Mouse (Mus musculus) hindbrain, embryonic 14.5 days (tissue): ENCODE results near the gene P3h3. TPM values are rescaled to one million over a fixed set of nuclear protein-coding genes. Genes with fewer than 3 reads are reported as not detected.

Source experiments
- ATAC-seq: fragments of 200-750 bp; cut with Nextera tagmentation; 2 replicates; pipeline ENCODE4 v1.8.0; 2017; ENCODE audit warnings: moderate number of reproducible peaks, mild to moderate bottlenecking, moderate TSS enrichment, moderate library complexity; ENCODE audit not compliant: low FRiP score
- DNase-seq: peaks from one replicate; pipeline ENCODE4 v3.0.0-alpha.2; 2015; ENCODE audit warnings: low spot score
- H3K27ac ChIP-seq: fragments of 300-500 bp; sonication (generic); 2 replicates; pipeline ENCODE4 v1.5.1; 2014; ENCODE audit warnings: mild to moderate bottlenecking, moderate library complexity
- H3K27me3 ChIP-seq: fragments of 300-500 bp; sonication (generic); 2 replicates; pipeline ENCODE4 v1.6.1; 2014; ENCODE audit warnings: mild to moderate bottlenecking, low read length, mixed read lengths; ENCODE audit not compliant: control insufficient read depth, insufficient read depth
- H3K36me3 ChIP-seq: fragments of 300-500 bp; sonication (generic); replicated peaks from 2 replicates; pipeline ENCODE4 v1.6.1; 2014; ENCODE audit not compliant: control insufficient read depth, insufficient read depth
- H3K4me1 ChIP-seq: fragments of 300-500 bp; sonication (generic); replicated peaks from 2 replicates; pipeline ENCODE4 v1.6.1; 2014; ENCODE audit warnings: antibody characterized with exemption, low read length, mixed read lengths; ENCODE audit not compliant: control insufficient read depth, insufficient read depth
- H3K4me2 ChIP-seq: fragments of 300-500 bp; sonication (generic); replicated peaks from 2 replicates; pipeline ENCODE4 v1.6.1; 2014; ENCODE audit warnings: mild to moderate bottlenecking, moderate library complexity
- H3K4me3 ChIP-seq: fragments of 300-500 bp; sonication (generic); replicated peaks from 2 replicates; pipeline ENCODE4 v1.5.1; 2014; ENCODE audit warnings: mild to moderate bottlenecking, low read length
- H3K9ac ChIP-seq: fragments of 300-500 bp; sonication (generic); 2 replicates; pipeline ENCODE4 v1.6.1; 2014
- H3K9me3 ChIP-seq: fragments of 300-500 bp; sonication (generic); 2 replicates; pipeline ENCODE4 v1.6.1; 2016; ENCODE audit warnings: low read length; ENCODE audit not compliant: control insufficient read depth
- WGBS: fragments of 180-500 bp; shearing (Covaris S2); extraction: QIAGEN DNeasy Blood & Tissue Kit; methylation state at CpG from one replicate; pipeline ENCODE4 v1.1.7; 2014; 5-methylcytosine and 5-hydroxymethylcytosine counted together
- polyA plus RNA-seq: library from polyadenylated mRNA; unstranded; fragments of >200 nt; fragmentation: Nextera tagmentation; extraction: Ambion mirVana; gene quantifications from 2 replicates; pipeline ENCODE4 v1.2.1, GENCODE M21; 2014

Gene P3h3
- polyA plus RNA-seq, 1 experiment from 2014 or later = 17.6 TPM

- DNase-seq = no peak
- peaks cover 56% of the 10 kb centered on the region for H3K4me1 ChIP-seq
- peak overlapping the region; percentile 55; the same call in 1 of the 2 replicates for H3K27ac ChIP-seq
- no peak for ATAC-seq
- peaks cover 12% of the 10 kb centered on the region; the same call in 1 of the 2 replicates for H3K36me3 ChIP-seq
- no peaks in the 10 kb centered on the region for H3K9me3 ChIP-seq
- no peaks in the 10 kb centered on the region for H3K27me3 ChIP-seq
- WGBS = 78% methylated on average over 9 of the region's 9 CpGs
- peak overlapping the region; percentile 64 for H3K4me2 ChIP-seq
- no peak overlapping the region for H3K4me3 ChIP-seq
- H3K9ac ChIP-seq = peak overlapping the region; percentile 37
Observed at GRCm38 (mm10) chr6:124860511-124860910, 3.0 kb upstream of the P3h3 start.

- Histone ChIP-seq H3K9me3 (no peaks in the 10 kb centered on the region), H3K27me3 (no peaks in the 10 kb centered on the region), H3K36me3 (peaks cover 13% of the 10 kb centered on the region), H3K4me1 (peaks cover 52% of the 10 kb centered on the region), H3K27ac (peak overlapping the region; percentile 55), H3K4me2 (peak overlapping the region; percentile 32), H3K4me3 (0 out of 2 replicates have a peak overlapping the region, but pooled peaks have one; percentile 0), H3K9ac (peak overlapping the region; percentile 37)
- ATAC-seq (no peak), DNase-seq (peak; percentile 84)
- whole genome bisulfite sequencing = 7% methylated on average over 12 of the region's 12 CpGs
Observed at GRCm38 (mm10) chr6:124859725-124860124, 2.2 kb upstream of the P3h3 start.

- 73% methylated on average over 28 of the region's 28 CpGs for WGBS
- Histone ChIP-seq H3K36me3 (peaks cover 19% of the 10 kb centered on the region), H3K27me3 (no peaks in the 10 kb centered on the region), H3K4me2 (peak overlapping the region; percentile 83), H3K27ac (no peak overlapping the region), H3K4me1 (peaks cover 45% of the 10 kb centered on the region), H3K4me3 (no peak overlapping the region), H3K9me3 (no peaks in the 10 kb centered on the region), H3K9ac (0 out of 2 replicates have a peak overlapping the region, but pooled peaks have one; percentile 96)
- ATAC-seq (no peak), DNase-seq (no peak)
Observed at GRCm38 (mm10) chr6:124858561-124859318, 1.2 kb upstream of the P3h3 start.

- 17% methylated on average over 26 of the region's 26 CpGs for WGBS
- Histone ChIP-seq H3K27ac (peak overlapping the region; percentile 98), H3K27me3 (no peaks in the 10 kb centered on the region), H3K36me3 (peaks cover 24% of the 10 kb centered on the region), H3K9ac (peak overlapping the region; percentile 96), H3K4me2 (peak overlapping the region; percentile 83), H3K4me1 (peaks cover 45% of the 10 kb centered on the region), H3K4me3 (peak overlapping the region; percentile 71), H3K9me3 (no peaks in the 10 kb centered on the region)
- DNase-seq (no peak), ATAC-seq (no peak)
Observed at GRCm38 (mm10) chr6:124857840-124858530, 433 bp upstream of the P3h3 start.

- peak overlapping the region; percentile 83 for H3K4me2 ChIP-seq
- H3K4me1 ChIP-seq = peaks cover 34% of the 10 kb centered on the region
- 6% methylated on average over 14 of the region's 14 CpGs for WGBS
Observed at GRCm38 (mm10) chr6:124856321-124856720, 1.2 kb downstream of the P3h3 start.

GRCm38 (mm10) chr6:124854647-124855046, 2.9 kb downstream of the P3h3 start:
- H3K4me1 ChIP-seq = peaks cover 19% of the 10 kb centered on the region
- DNase-seq (no peak), ATAC-seq (no peak)
- no peak overlapping the region for H3K4me3 ChIP-seq
- peaks cover 32% of the 10 kb centered on the region for H3K36me3 ChIP-seq
- H3K27ac ChIP-seq = no peak overlapping the region
- no peak overlapping the region for H3K9ac ChIP-seq
- 73% methylated on average over 12 of the region's 12 CpGs for WGBS
- H3K9me3 ChIP-seq = no peaks in the 10 kb centered on the region
- no peak overlapping the region for H3K4me2 ChIP-seq
- no peaks in the 10 kb centered on the region for H3K27me3 ChIP-seq

More at GRCm38 (mm10) chr6:124856321-124856720, 1.2 kb downstream of the P3h3 start:
- Histone ChIP-seq H3K9me3 (no peaks in the 10 kb centered on the region), H3K36me3 (peaks cover 29% of the 10 kb centered on the region), H3K9ac (peak overlapping the region; percentile 96), H3K27me3 (no peaks in the 10 kb centered on the region), H3K27ac (peak overlapping the region; percentile 98), H3K4me3 (peak overlapping the region; percentile 71)
- peak; percentile 78 for DNase-seq
- ATAC-seq = peak; percentile 75

- no peak overlapping the region for H3K9ac ChIP-seq
- WGBS = 43% methylated on average over 8 of the region's 8 CpGs
- ATAC-seq (no peak), DNase-seq (no peak)
- no peaks in the 10 kb centered on the region for H3K27me3 ChIP-seq
- no peak overlapping the region for H3K27ac ChIP-seq
- peaks cover 28% of the 10 kb centered on the region for H3K36me3 ChIP-seq
- H3K4me1 ChIP-seq = peaks cover 2% of the 10 kb centered on the region; the same call in 1 of the 2 replicates
- no peak overlapping the region for H3K4me3 ChIP-seq
- H3K9me3 ChIP-seq = no peaks in the 10 kb centered on the region
- no peak overlapping the region for H3K4me2 ChIP-seq
Observed at GRCm38 (mm10) chr6:124850535-124850934, 7.0 kb downstream of the P3h3 start.

- Histone ChIP-seq H3K4me3 (no peak overlapping the region), H3K4me2 (no peak overlapping the region; the same call in 1 of the 2 replicates), H3K9me3 (no peaks in the 10 kb centered on the region), H3K27me3 (no peaks in the 10 kb centered on the region), H3K4me1 (no peaks in the 10 kb centered on the region; the same call in 1 of the 2 replicates), H3K9ac (0 out of 2 replicates have a peak overlapping the region, but pooled peaks have one; percentile 31), H3K36me3 (peaks cover 28% of the 10 kb centered on the region), H3K27ac (peak overlapping the region; percentile 62)
- ATAC-seq = peak; percentile 87
- DNase-seq = peak; percentile 99
- 4% methylated on average over 9 of the region's 9 CpGs for WGBS
Observed at GRCm38 (mm10) chr6:124847305-124847704, 10.2 kb downstream of the P3h3 start.
